Mouse (Mus musculus): ENCODE measurements around the gene Tmem143.

GRCm38 (mm10) chr7:45870282-45871058 lies 26.3 kb upstream of the Tmem143 start:
- TF ChIP-seq CTCF (IDR thresholded peaks at IDR 0.05): no peak
- TF ChIP-seq EP300 (IDR thresholded peaks at IDR 0.05): no peak
